ENCODE assay signal across 10 mouse cellular contexts in the genomic region with DNA sequence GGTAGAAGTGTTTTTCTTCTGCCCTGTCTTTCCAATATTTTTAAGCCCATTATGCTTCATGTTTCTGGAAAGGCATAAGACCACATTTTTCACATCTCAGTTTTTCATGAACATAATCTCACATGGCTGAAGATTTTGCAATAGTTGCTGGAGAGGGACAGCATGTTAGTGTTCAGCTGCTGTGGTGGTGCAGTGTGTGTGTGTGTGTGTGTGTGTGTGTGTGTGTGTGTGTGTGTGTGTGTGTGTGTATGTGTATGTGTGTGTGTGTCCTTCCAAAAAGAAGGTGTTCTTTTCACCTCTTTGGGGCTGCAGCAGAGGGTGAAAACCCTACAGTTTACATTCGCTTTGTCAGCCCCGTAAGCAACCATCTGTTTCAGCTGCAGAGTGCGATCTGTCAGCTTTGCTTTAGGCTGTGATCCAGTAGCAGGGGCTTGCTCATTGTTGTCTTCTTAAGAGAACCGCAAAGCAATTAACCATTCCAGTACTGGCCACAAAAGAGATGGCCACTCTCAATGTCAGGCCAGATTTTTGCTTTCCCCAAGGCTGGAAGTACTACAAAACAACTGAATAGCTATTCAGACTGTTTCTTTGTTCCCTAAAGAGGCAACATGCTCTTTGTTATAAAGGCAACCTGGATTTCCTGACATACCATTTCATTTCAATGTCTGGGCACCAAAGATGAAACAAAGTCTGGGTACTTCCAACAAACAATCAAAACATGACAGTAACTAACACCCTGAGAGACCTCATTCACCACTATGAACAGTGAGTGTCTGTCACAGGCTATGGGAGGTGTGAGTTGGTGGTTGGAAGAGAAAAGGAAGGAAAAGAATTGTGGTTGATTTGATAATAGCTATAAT.
DNase-seq lines count a peak whose midpoint lies in the region; ATAC-seq and TF ChIP-seq lines count a peak whose summit lies in the region.
"Had no signal": no experiment of that assay in that cellular context is flagged by ENCODE, and none has a peak within 500 bp of the region (broad histone marks: within the 10 kb centered on the region; RNA-seq: fewer than 3 reads in every experiment).

No protein-coding gene starts in this region.

- DNase-seq in right cerebral cortex, adult 18-20 months: peak; percentile 13
- DNase-seq in right cerebral cortex, postnatal 36 days (ENCODE audit: low spot score in 2 of 2): no peak
- peak; percentile 38 for DNase-seq in forebrain, embryonic 10.5 days (ENCODE audit: extremely low spot score, low spot score)
- DNase-seq in layer of hippocampus, postnatal 14 days (ENCODE audit: low spot score in 2 of 2): peak; percentile 40 to 45
- no peak for DNase-seq in stomach, postnatal 0 days (ENCODE audit: low spot score)
- no peak for DNase-seq in kidney, adult 2 months
- DNase-seq in left cerebral cortex, adult 8-10 months (ENCODE audit: low spot score in 2 of 2): no peak
- DNase-seq: liver; thymus, adult 2 months had no signal

- TF ChIP-seq CTCF in stomach, postnatal 0 days (IDR thresholded peaks at IDR 0.05; ENCODE audit: low read depth): no peak
- TF ChIP-seq CTCF in kidney, adult 2 months (conservative IDR thresholded peaks at IDR 0.05; ENCODE audit: insufficient read depth, insufficient read length, low read depth, low read length): no peak

- no peaks in the 10 kb centered on the region for H3K9me3 ChIP-seq in forebrain, embryonic 10.5 days
- H3K9me3 ChIP-seq in stomach, postnatal 0 days (ENCODE audit: control insufficient read depth, low read length): no peaks in the 10 kb centered on the region
- H3K9me3 ChIP-seq: intestine, embryonic 15.5 days had no signal

- ATAC-seq in stomach, postnatal 0 days (ENCODE audit: low FRiP score, low TSS enrichment): no peak
- ATAC-seq: intestine, embryonic 15.5 days had no signal

- TF ChIP-seq POLR2A in kidney, adult 2 months (IDR thresholded peaks at IDR 0.05; ENCODE audit: low read depth, low read length): no peak

- H3K9ac ChIP-seq in stomach, postnatal 0 days (ENCODE audit: low read length): no peak overlapping the region
- H3K9ac ChIP-seq: intestine, embryonic 15.5 days had no signal

- TF ChIP-seq EP300 in stomach, postnatal 0 days (optimal IDR thresholded peaks at IDR 0.05): no peak

- H3K27me3 ChIP-seq in forebrain, embryonic 10.5 days (ENCODE audit: poor library complexity, severe bottlenecking): peaks cover 33% of the 10 kb centered on the region
- no peaks in the 10 kb centered on the region for H3K27me3 ChIP-seq in stomach, postnatal 0 days (ENCODE audit: control insufficient read depth, insufficient read depth, low read length)
- no peaks in the 10 kb centered on the region for H3K27me3 ChIP-seq in kidney, adult 2 months (replicated peaks; ENCODE audit: control insufficient read depth, insufficient read depth, low read length)
- H3K27me3 ChIP-seq: intestine, embryonic 15.5 days had no signal

- 9% methylated on average over 4 of the region's 4 CpGs for WGBS in forebrain, embryonic 10.5 days
- WGBS in stomach, postnatal 0 days: 34% methylated on average over 4 of the region's 4 CpGs
- WGBS in kidney, adult 2 months: 64% methylated on average over 4 of the region's 4 CpGs

- no peak overlapping the region for H3K4me3 ChIP-seq in forebrain, embryonic 10.5 days
- no peak overlapping the region for H3K4me3 ChIP-seq in stomach, postnatal 0 days (ENCODE audit: low read depth, low read length)
- H3K4me3 ChIP-seq in kidney, adult 2 months (ENCODE audit: insufficient read depth, low read depth, low read length): no peak overlapping the region
- H3K4me3 ChIP-seq: intestine, embryonic 15.5 days had no signal

- no peaks in the 10 kb centered on the region for H3K36me3 ChIP-seq in forebrain, embryonic 10.5 days (replicated peaks)
- H3K36me3 ChIP-seq in stomach, postnatal 0 days (ENCODE audit: control insufficient read depth, insufficient read depth, low read length): no peaks in the 10 kb centered on the region
- H3K36me3 ChIP-seq in kidney, adult 2 months (ENCODE audit: control insufficient read depth, insufficient read depth, low read length): no peaks in the 10 kb centered on the region
- H3K36me3 ChIP-seq: intestine, embryonic 15.5 days had no signal

- peaks cover 39% of the 10 kb centered on the region for H3K4me1 ChIP-seq in forebrain, embryonic 10.5 days
- no peaks in the 10 kb centered on the region for H3K4me1 ChIP-seq in stomach, postnatal 0 days (replicated peaks; ENCODE audit: control insufficient read depth, insufficient read depth)
- no peaks in the 10 kb centered on the region for H3K4me1 ChIP-seq in kidney, adult 2 months (ENCODE audit: control insufficient read depth, insufficient read depth, low read length)
- H3K4me1 ChIP-seq: intestine, embryonic 15.5 days had no signal

- H3K27ac ChIP-seq in forebrain, embryonic 10.5 days: peak overlapping the region; percentile 66; the same call in 1 of the 2 replicates
- no peak overlapping the region for H3K27ac ChIP-seq in stomach, postnatal 0 days (replicated peaks)
- no peak overlapping the region for H3K27ac ChIP-seq in kidney, adult 2 months (ENCODE audit: insufficient read depth, low read depth, low read length)
- H3K27ac ChIP-seq: intestine, embryonic 15.5 days had no signal

- H3K4me2 ChIP-seq in stomach, postnatal 0 days (replicated peaks; ENCODE audit: low read depth): no peak overlapping the region
- H3K4me2 ChIP-seq: intestine, embryonic 15.5 days had no signal

Comparison
In these comparisons a context has a peak if more than half of its experiments do, and no peak if none do; other contexts are left out.
1. DNase-seq: peak in right cerebral cortex, adult 18-20 months (single experiment), forebrain, embryonic 10.5 days (single experiment) and layer of hippocampus, postnatal 14 days (2 of 2); none in right cerebral cortex, postnatal 36 days (0 of 2), stomach, postnatal 0 days (single experiment), kidney, adult 2 months (single experiment) and left cerebral cortex, adult 8-10 months (0 of 2).